Mouse (Mus musculus): ENCODE results near the gene Zbtb20.

The Zbtb20 gene

DNA sequence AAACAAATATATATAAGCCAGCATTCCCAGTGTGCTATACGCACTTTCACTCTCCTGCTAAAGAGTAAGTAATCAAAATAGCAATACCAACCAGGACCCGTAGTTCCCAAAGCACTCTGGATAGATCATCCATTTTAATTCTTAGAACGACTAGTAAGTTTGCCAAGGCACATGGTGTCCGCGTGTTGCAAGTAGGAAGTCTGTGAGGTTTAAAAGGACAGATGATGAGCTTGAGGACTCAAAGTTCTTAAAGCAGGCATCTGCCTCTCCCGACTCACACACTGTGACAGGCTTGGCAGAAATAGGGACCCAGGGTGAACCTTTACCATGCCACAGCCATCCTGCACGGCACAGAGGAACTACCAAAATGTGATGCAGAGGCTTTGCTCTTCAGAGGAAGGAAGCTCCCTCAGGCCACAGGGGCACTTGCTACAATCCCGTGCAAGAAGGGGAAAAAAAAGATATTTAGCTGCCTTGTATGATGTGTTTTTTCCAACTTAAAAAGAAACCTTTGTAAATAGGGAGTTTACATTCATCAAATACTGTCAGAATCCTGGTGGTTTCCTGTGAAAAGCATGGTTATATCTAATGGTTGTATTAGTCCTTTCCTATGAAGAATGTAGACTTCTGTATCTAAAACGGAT, 619.6 kb downstream of the Zbtb20 start:
- DNase-seq, result no peak

DNA sequence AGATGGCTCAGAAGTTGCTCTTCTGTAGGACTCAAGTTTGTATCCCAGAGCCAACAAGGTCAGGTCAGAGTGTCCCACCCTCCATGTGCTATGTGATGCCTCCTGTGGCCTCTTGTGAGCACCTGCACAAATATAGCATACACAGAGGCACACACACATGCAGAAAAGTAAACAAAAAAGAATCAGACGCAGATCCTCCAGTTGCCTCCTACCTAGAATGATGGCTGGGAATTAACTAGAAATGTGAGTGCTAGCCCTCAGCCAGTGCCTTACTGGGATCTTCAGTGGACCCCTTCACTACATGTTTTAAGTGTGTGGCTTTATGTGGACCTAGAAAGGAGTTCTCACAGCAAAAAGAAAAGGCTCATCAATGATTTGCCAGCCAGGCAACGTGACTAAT, 621.4 kb downstream of the Zbtb20 start:
- no peak for DNase-seq

DNA sequence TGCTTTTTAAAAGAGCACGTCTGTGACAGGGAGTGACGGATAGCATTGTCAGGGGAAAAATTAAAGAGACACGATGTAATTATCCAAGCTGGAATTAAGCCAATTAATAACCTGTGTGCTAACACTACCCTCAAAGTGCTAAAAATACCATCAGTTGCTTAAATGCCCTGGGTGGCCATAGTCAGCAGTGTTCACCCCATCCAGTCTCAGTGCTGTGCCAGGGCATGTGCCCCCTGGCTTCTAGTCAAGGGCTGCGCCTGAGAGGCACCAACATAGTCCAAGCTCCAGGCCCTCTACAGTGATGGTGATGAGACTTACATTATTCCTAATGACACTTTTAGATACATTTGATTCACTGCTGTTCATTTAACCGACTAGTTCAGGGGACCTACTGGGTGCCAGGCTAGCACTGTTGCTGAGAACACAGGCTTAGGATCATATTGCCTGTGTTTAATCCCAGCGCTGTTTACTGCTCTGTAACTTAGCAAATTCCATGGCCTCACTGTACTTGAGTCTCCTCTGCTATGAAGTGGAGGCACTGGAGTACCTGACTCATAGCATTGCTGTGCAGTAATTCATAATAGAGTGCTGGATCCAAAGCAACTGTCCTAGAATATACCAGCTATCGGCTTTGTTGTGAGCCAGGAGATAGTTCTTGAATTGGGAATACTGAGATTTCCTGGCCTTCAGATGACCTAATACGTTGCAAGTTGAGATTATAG, 624.6 kb downstream of the Zbtb20 start:
- no peak for DNase-seq

GRCm38 (mm10) chr16:43501284-43501683, 625.6 kb downstream of the Zbtb20 start:
- no peak for DNase-seq

DNA sequence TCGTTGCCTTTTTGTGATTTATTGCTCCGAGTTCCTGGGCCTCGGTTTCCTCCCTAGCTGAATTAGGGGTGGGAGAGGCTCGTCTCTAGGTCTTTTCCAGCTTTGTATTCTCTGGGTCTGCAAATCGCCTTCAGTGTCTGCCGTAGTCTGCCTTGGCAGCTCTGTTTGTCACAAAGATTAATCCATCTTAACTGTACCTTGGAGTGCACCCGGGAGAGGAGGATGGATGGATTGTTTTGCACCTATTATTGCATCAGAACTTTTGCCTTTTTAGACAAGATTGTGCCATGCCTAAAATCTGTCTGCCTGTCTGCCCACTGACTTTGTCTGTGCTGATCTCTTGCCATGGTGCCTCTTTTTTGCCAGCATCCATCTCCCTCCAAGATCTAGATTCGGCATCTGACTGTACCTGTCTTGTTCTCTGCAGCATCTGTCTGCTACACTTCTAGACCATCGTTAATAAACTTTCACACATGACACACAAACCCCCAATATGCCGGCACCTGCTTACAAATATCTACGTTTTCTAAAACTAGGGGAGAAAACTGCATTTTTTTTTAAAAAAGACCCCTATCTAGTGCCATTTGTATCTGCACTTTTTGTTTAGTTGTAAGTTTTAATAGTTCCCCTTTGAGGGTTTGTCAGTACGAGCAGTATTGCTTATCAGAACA, 626.8 kb downstream of the Zbtb20 start:
- no peak for DNase-seq

DNA sequence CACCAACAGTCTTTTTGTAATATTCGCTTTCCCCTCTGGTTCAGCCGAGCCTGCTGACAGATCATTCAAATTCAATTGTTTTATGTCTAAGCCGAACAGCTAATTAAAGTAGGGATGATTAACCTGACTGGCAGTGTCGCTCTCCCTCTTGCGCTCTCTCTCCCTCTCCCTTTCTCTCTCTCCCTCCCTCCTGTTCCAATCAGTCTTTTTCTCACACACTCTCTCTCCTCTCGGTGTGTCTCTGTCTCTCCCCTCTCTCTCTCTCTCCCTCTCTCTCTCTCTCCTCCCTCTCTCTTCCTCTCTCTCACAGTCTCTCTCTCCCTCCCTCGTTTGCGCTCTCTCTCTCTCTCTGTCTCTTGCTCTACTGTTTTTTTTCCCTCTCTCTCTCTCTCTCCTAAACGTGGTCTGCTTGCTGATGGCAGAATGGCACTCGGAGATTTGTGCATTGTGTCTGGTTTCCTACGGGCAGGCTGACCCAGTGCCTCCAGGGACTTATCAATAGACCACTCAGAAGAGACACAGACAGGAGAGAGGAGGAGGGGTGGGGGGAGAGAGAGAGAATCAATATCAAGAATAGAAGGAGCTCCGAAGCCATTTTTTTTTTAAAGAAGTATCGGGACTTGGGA, 627.4 kb downstream of the Zbtb20 start:
- DNase-seq, result no peak

- DNase-seq, result no peak
Measured at GRCm38 (mm10) chr16:43503636-43504010, 627.9 kb downstream of the Zbtb20 start.

DNA sequence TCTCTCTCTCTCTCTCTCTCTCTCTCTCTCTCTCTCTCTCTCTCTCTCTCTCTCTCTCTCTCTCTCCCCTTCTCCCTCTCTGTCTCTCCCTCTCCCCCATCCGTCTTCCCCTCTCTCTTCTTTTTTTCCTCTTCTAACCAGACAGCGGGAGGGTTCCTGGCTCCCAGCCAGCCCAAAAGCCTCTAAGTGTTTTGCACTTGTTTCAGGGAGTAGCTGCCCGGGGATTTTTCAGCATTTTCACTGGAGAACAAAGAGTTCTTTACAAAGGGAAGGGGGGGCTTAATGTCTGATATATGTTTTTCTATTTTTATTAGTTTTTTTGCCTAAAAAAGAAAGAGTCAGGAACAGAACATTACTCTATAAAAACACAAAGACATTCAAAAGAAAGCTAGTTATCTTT, 628.5 kb downstream of the Zbtb20 start:
- DNase-seq, result no peak

GRCm38 (mm10) chr16:43504556-43504955, 628.9 kb downstream of the Zbtb20 start:
- no peak for DNase-seq

- DNase-seq, result no peak
Measured at GRCm38 (mm10) chr16:43505314-43505950, 629.8 kb downstream of the Zbtb20 start.

DNA sequence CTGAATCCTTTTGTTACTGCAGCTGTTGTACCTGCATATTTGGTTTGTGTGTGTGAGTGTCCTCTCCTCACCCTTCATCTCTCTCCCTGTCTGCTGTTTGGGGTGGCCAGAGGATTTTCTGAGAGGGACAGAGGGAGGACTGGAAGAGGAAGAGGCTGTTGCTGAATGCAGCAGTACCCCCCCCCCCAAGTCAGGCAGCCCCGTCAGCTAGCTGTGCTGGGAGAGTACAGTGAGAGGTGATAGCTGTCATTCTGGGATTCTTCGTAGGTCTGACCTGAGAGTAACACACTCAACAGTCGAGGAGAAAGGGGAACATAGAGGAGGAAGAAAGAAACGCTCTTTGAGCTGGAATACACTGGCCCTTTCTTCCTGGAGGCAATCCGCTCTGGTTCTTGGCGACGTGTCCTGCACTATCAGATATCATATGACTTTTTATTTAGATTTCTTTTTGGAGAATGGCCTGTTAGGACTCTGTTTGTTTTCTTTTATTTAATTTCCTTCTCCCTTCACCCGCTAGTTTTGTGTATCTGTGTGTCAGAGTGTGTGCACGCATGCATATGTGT, 630.6 kb downstream of the Zbtb20 start:
- no peak for DNase-seq

GRCm38 (mm10) chr16:43506771-43507405, 631.2 kb downstream of the Zbtb20 start:
- DNase-seq, result peak; percentile 13 to 15

DNA sequence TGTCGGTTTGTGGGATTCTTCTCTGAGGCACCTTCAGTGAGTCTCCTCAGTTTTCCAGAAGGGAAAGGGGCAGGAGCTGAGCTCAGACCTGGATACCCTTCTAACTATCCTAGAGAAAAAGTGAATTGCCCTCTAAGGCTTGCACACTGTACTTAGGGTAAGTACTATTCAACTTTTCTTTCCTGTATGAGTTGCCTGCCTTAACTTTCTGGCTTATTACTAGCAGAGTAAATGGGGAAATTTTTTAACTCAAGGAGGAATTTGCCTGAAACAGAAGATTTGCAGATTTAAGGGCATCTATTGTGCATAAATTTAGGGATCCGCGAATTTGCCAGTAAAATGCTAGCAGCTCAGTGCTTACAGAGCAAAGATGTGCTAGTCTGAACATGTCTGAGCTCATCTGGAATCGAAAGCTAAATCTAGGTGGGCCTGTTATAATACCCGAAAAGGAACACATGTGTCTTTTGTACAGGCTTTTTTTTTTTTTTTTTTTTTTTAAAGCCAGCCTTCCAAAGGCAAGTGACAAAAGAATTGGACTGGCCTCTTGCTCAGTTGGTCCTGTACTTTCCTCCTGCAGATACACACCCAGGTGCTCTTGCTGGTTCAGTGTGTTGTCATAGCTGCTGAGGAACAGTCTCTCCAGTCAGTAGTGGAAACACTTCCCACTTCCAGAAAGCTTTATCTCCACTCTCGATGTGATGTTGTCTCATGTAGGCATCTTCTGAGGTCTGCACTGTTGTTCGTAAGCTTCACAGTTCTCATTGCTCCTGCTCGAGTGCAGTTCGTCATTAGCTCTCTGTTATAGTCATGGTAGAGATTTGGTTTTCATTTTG, 632.7 kb downstream of the Zbtb20 start:
- DNase-seq, result no peak

GRCm38 (mm10) chr16:43510516-43510915, 634.8 kb downstream of the Zbtb20 start:
- no peak for DNase-seq

DNA sequence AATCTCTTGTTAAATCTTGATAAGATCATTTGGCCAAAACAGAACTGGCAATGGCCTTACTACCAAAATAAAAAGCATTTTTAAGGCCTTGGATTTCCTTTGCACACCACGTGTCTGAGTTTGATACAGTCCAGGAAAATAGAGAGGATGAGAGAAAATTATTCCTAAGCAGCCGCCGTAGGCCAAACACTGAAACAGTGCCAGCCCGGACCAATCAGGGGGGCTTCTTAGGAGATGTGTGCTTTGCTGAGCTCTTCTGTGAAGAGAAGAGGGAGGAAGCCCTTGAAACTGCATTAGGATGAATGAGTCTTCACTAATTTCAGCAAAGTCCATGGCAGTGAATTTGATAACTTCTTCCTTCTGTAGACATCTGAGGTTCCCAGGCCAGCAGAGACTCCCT, 635.9 kb downstream of the Zbtb20 start:
- no peak for DNase-seq

DNA sequence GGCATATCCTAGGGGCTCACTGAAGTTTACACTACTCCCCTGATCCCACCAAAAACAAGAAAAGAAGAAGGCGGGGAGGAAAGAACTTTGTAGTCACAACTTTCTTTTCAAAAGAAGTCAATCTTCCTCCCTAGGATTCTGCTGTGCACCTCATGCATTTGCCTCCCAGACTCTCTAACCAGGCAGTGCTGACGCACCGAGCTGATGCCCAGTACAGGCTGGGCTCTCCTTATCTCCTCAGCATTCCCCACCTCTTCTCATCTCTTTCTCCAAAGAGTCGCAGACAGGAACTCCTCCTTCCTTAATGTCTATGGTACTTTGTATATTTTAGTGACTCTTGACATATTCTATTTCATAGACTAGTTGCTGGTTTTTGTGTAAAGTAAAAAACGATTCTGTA, 638.3 kb downstream of the Zbtb20 start:
- no peak for DNase-seq

DNA sequence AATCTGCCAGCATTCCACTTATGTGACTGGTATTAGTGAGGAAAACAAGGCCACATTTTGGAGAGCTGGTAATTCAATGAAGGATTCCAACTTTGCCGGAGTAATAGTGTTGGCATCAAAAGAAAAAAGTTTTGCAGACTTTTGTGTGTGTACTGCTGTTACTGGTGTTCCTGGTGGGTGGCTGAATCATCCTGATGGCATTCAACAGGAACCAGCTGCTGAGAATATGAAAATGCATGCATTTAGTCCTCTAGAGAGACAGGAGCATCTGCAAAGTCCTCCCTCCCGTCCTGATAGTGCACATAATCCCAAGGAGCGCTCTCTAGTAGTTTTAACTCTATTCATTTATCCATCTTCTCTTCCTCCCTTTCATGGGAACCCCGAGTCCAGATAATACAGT, 639.9 kb downstream of the Zbtb20 start:
- DNase-seq, result no peak

- DNase-seq, result no peak
Measured at GRCm38 (mm10) chr16:43520274-43520673, 644.6 kb downstream of the Zbtb20 start.

DNA sequence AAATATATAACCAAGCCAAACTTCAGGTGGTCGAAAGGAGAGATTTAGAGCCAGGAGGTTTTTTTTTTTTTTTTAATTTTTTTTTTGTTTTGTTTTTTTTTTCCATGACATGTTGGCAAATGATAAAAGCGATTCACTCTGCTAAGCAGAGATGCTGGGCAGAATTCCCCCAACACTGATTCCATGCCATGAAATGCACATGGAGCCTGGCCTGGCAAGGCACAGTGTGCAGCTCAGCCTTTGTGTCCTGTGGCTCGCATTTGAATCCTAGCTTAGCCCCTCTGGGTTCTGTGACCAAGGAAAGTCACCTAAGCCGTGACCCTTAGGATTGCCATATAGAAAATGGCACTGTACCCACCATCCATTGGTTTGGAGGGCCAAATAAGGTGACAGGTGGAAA, 646.8 kb downstream of the Zbtb20 start:
- DNase-seq, result no peak

DNA sequence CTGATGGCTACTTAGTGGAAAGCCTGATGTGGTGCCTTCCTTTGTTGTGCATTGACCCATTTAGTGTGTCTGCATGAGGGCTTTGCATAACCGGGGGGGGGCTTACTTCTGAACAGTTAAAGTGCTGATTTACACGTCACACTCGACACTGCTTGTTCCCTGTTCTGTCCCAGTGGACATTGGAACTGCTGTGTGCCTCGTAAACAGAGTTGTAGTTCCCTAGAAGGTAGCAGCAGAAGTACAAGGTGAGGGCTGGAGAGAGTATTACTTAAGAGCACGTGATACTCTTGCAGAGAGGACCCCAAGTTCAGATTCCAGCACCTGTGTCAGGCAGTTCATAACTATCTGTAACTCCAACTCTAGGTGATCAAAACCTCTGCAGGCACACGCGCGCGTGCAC, 648.5 kb downstream of the Zbtb20 start:
- DNase-seq, result no peak

DNA sequence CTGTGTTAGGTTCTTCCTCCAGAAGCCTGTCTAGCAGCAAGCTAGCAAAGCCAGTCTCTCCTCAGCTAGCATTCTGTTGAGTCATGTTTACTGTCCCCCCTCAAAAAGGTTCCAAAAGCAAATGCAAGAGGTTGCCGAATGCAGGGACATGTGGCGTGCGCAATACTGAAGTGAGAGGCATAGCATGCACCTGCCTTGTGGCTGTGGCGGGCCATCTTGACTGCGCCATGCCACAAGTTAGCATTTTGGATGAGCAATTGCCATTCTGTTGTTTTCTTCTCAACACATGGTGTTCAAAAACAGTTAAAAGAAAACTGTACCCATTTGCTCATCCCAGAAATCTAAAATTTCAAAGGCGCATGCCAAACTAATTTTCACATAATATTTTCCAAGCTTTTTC, 649.9 kb downstream of the Zbtb20 start:
- no peak for DNase-seq

- no peak for DNase-seq
Measured at GRCm38 (mm10) chr16:43528300-43528699, 652.6 kb downstream of the Zbtb20 start.

Measured in B cell, adult 2 months (primary cell).